Mouse (Mus musculus): ENCODE data around the gene Maml2. TPM values are rescaled to one million over a fixed set of nuclear protein-coding genes. Genes with fewer than 3 reads are reported as not detected.
"Not testable (repeated sequence)": the region's sequence is repeated elsewhere in the genome, so short reads cannot be mapped to it uniquely, and the experiment has no call there.

Maml2 gene
- polyA plus RNA-seq, 1 experiment from 2014 or later: 11.4 TPM

GRCm38 (mm10) chr9:13709436-13709835, 411.7 kb downstream of the Maml2 start:
- H3K36me3 ChIP-seq (ENCODE audit: control insufficient read depth, insufficient read depth, low read length): no peaks in the 10 kb centered on the region
- no peak overlapping the region for H3K4me3 ChIP-seq (ENCODE audit: low read depth, low read length)
- H3K27me3 ChIP-seq (ENCODE audit: control insufficient read depth, insufficient read depth, low read length): no peaks in the 10 kb centered on the region
- no peak overlapping the region for H3K27ac ChIP-seq (ENCODE audit: low read depth, low read length)
- DNase-seq (ENCODE audit: low spot score): no peak
- H3K4me2 ChIP-seq (replicated peaks; ENCODE audit: low read depth, low read length): no peak overlapping the region
- 92% methylated on average over 5 of the region's 5 CpGs for WGBS
- H3K9ac ChIP-seq (ENCODE audit: low read depth, low read length): no peak overlapping the region
- no peak for ATAC-seq (ENCODE audit: low FRiP score)
- H3K4me1 ChIP-seq (replicated peaks; ENCODE audit: control insufficient read depth, insufficient read depth, low read length): no peaks in the 10 kb centered on the region
- H3K9me3 ChIP-seq (ENCODE audit: control insufficient read depth, low read length): no peaks in the 10 kb centered on the region

- ATAC-seq (ENCODE audit: low FRiP score); H3K9me3 ChIP-seq (ENCODE audit: control insufficient read depth, low read length); H3K4me2 ChIP-seq (replicated peaks; ENCODE audit: low read depth, low read length); H3K4me1 ChIP-seq (replicated peaks; ENCODE audit: control insufficient read depth, insufficient read depth, low read length); H3K27ac ChIP-seq (ENCODE audit: low read depth, low read length); DNase-seq (ENCODE audit: low spot score); H3K9ac ChIP-seq (ENCODE audit: low read depth, low read length); H3K27me3 ChIP-seq (ENCODE audit: control insufficient read depth, insufficient read depth, low read length); H3K4me3 ChIP-seq (ENCODE audit: low read depth, low read length); H3K36me3 ChIP-seq (ENCODE audit: control insufficient read depth, insufficient read depth, low read length): not testable (repeated sequence)
- WGBS: 78% methylated on average over 2 of the region's 2 CpGs
These were observed 418.1 kb downstream of the Maml2 start for GRCm38 (mm10) chr9:13715891-13716290.

GRCm38 (mm10) chr9:13716316-13717099, 418.8 kb downstream of the Maml2 start:
- no peak overlapping the region for H3K4me2 ChIP-seq (replicated peaks; ENCODE audit: low read depth, low read length)
- no peaks in the 10 kb centered on the region for H3K9me3 ChIP-seq (ENCODE audit: control insufficient read depth, low read length)
- peak; percentile 87 for DNase-seq (ENCODE audit: low spot score)
- H3K27ac ChIP-seq (ENCODE audit: low read depth, low read length): no peak overlapping the region
- peak; percentile 74 for ATAC-seq (ENCODE audit: low FRiP score)
- no peak overlapping the region for H3K4me3 ChIP-seq (ENCODE audit: low read depth, low read length)
- H3K9ac ChIP-seq (ENCODE audit: low read depth, low read length): no peak overlapping the region
- H3K4me1 ChIP-seq (replicated peaks; ENCODE audit: control insufficient read depth, insufficient read depth, low read length): no peaks in the 10 kb centered on the region
- H3K36me3 ChIP-seq (ENCODE audit: control insufficient read depth, insufficient read depth, low read length): no peaks in the 10 kb centered on the region
- no peaks in the 10 kb centered on the region for H3K27me3 ChIP-seq (ENCODE audit: control insufficient read depth, insufficient read depth, low read length)
- WGBS: 25% methylated on average over 8 of the region's 8 CpGs

DNA sequence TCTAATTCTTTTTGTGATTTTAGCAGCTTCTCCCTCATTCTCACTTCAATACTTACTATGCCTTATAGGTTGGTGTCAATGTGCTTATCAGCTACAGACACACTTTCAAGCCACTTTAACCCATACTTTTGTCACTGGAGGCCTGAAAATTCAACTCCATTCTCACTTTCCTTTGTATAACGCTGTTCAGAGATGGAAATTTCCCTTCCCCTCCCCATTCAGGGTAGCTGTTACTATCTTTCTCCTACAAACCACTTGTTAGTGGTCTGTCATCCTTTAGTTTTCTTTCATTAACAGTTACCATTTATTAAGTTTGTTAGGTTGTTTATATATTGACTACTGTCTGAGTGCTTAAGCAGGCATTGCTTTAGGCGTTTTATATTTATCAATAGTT, 450.6 kb downstream of the Maml2 start, which contains the start of gene Mtmr2:
Mtmr2 (plus strand) TSS at position 7 of the 394 bp plus-strand sequence.
- 0 out of 2 replicates have a peak, but pooled peaks have one; percentile 10 for ATAC-seq (ENCODE audit: low FRiP score)
- WGBS: 53% methylated on average over 2 of the region's 2 CpGs
- Histone ChIP-seq H3K9me3 (ENCODE audit: control insufficient read depth, low read length) (no peaks in the 10 kb centered on the region), H3K4me1 (replicated peaks; ENCODE audit: control insufficient read depth, insufficient read depth, low read length) (no peaks in the 10 kb centered on the region), H3K4me3 (ENCODE audit: low read depth, low read length) (peak within 1 kb of the TSS; percentile 98), H3K36me3 (ENCODE audit: control insufficient read depth, insufficient read depth, low read length) (no peaks in the 10 kb centered on the region), H3K27me3 (ENCODE audit: control insufficient read depth, insufficient read depth, low read length) (no peaks in the 10 kb centered on the region), H3K9ac (ENCODE audit: low read depth, low read length) (peak within 1 kb of the TSS; percentile 99), H3K27ac (ENCODE audit: low read depth, low read length) (peak within 1 kb of the TSS; percentile 87), H3K4me2 (replicated peaks; ENCODE audit: low read depth, low read length) (peak within 1 kb of the TSS; percentile 73)
- DNase-seq (ENCODE audit: low spot score): peak; percentile 12

DNA sequence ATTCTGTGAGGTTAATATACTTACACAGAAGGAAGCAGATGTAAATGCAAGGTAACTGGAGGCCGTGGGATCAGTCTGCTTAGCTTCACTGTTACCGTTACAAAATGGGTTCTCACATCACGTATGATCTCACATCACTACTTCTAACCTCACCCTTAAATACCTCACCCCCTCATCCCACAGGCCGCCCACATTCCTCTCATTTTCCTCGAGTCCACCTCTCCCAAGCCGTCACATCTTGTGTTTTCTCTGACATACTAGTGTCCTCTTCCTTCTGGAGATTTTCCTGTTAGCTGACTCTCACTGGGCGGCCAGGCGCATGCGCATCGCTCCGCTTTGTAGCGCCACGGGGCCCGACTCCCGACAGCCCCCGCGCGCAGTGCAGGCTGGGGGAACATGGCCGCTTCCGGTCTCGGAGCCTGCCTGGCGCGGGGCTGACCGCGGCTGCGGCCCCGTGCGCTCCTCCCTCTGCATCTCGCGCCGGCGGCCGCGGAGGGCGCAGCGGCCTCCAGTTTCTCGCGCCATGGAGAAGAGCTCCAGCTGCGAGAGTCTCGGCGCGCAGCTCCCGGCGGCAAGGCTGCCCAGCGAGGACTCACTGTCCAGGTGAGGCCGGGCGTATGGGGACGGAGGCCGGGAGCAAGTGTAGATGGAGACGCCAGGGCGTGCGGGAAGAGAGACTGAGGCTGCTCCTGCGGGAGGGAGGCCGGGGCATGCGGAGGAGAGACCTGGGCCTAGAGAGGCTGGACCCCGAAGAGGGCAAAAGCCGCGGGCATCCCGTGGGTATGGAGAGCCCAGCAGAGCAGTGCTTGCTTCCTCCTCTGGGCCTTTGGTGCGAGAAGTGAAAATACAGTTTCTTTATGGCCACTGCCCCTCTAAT, 451.3 kb downstream of the Maml2 start:
- peak; percentile 99 for ATAC-seq (ENCODE audit: low FRiP score)
- Histone ChIP-seq H3K4me2 (replicated peaks; ENCODE audit: low read depth, low read length) (peak overlapping the region; percentile 73), H3K36me3 (ENCODE audit: control insufficient read depth, insufficient read depth, low read length) (no peaks in the 10 kb centered on the region), H3K27me3 (ENCODE audit: control insufficient read depth, insufficient read depth, low read length) (no peaks in the 10 kb centered on the region), H3K9me3 (ENCODE audit: control insufficient read depth, low read length) (no peaks in the 10 kb centered on the region), H3K4me3 (ENCODE audit: low read depth, low read length) (peak overlapping the region; percentile 98), H3K9ac (ENCODE audit: low read depth, low read length) (peak overlapping the region; percentile 99), H3K4me1 (replicated peaks; ENCODE audit: control insufficient read depth, insufficient read depth, low read length) (no peaks in the 10 kb centered on the region), H3K27ac (ENCODE audit: low read depth, low read length) (peak overlapping the region; percentile 87)
- peak; percentile 97 for DNase-seq (ENCODE audit: low spot score)
- 2% methylated on average over 60 of the region's 60 CpGs for WGBS

DNA sequence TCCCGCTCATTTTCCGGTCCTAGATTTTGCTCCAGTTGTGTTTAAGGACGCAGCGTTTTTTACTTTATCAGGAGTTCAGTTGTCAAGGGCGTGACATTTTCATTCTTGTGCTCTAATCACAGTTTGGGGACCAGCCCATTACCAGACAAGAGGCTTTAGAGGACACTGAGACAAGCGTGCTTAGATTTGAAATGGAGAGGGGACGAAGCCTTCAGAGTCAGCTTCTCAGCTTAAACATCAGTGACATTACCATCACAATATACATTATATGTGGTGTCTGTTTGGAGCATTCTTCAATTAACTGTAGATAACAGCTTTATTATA, 451.9 kb downstream of the Maml2 start:
- 8% methylated on average over 7 of the region's 7 CpGs for WGBS
- ATAC-seq (ENCODE audit: low FRiP score): no peak; the same call in 1 of the 2 replicates

GRCm38 (mm10) chr9:13752543-13752942, 454.8 kb downstream of the Maml2 start:
- Histone ChIP-seq H3K4me2 (replicated peaks; ENCODE audit: low read depth, low read length) (no peak overlapping the region), H3K36me3 (ENCODE audit: control insufficient read depth, insufficient read depth, low read length) (no peaks in the 10 kb centered on the region), H3K9ac (ENCODE audit: low read depth, low read length) (no peak overlapping the region), H3K4me1 (replicated peaks; ENCODE audit: control insufficient read depth, insufficient read depth, low read length) (no peaks in the 10 kb centered on the region), H3K9me3 (ENCODE audit: control insufficient read depth, low read length) (no peaks in the 10 kb centered on the region), H3K27ac (ENCODE audit: low read depth, low read length) (no peak overlapping the region), H3K27me3 (ENCODE audit: control insufficient read depth, insufficient read depth, low read length) (no peaks in the 10 kb centered on the region), H3K4me3 (ENCODE audit: low read depth, low read length) (no peak overlapping the region)
- ATAC-seq (ENCODE audit: low FRiP score) (no peak), DNase-seq (ENCODE audit: low spot score) (no peak)
- WGBS: 90% methylated on average over 4 of the region's 4 CpGs

More for the DNA sequence above, 451.9 kb downstream of the Maml2 start:
- Histone ChIP-seq H3K4me2 (replicated peaks; ENCODE audit: low read depth, low read length) (peak overlapping the region; percentile 73), H3K36me3 (ENCODE audit: control insufficient read depth, insufficient read depth, low read length) (no peaks in the 10 kb centered on the region), H3K4me3 (ENCODE audit: low read depth, low read length) (peak overlapping the region; percentile 98), H3K27me3 (ENCODE audit: control insufficient read depth, insufficient read depth, low read length) (no peaks in the 10 kb centered on the region), H3K4me1 (replicated peaks; ENCODE audit: control insufficient read depth, insufficient read depth, low read length) (no peaks in the 10 kb centered on the region), H3K9ac (ENCODE audit: low read depth, low read length) (peak overlapping the region; percentile 99), H3K9me3 (ENCODE audit: control insufficient read depth, low read length) (no peaks in the 10 kb centered on the region), H3K27ac (ENCODE audit: low read depth, low read length) (peak overlapping the region; percentile 87)
- DNase-seq (ENCODE audit: low spot score): no peak

Data from hindbrain, embryonic 11.5 days (tissue).